Mouse (Mus musculus) kidney, adult 11 months (tissue): ENCODE measurements around the gene 1110051M20Rik.

Experiments
- DNase-seq: peaks from one replicate; pipeline ENCODE4 v3.0.0; 2022

The 1110051M20Rik gene

GRCm38 (mm10) chr2:91256256-91257125 lies 188.0 kb downstream of the 1110051M20Rik start:
- peak; percentile 60 for DNase-seq

- DNase-seq, result no peak
These were observed 188.8 kb downstream of the 1110051M20Rik start, which contains the start of gene Pacsin3 for GRCm38 (mm10) chr2:91255661-91256150. TSS of gene Pacsin3 (plus strand) at chr2:91255954.

- no peak for DNase-seq
These were observed 189.7 kb downstream of the 1110051M20Rik start for GRCm38 (mm10) chr2:91254725-91255380.

GRCm38 (mm10) chr2:91252512-91252911 lies 192.0 kb downstream of the 1110051M20Rik start:
- no peak for DNase-seq

GRCm38 (mm10) chr2:91252001-91252400 lies 192.5 kb downstream of the 1110051M20Rik start:
- DNase-seq, result no peak

GRCm38 (mm10) chr2:91248366-91248765 lies 196.1 kb downstream of the 1110051M20Rik start:
- no peak for DNase-seq

GRCm38 (mm10) chr2:91244557-91245228 lies 199.8 kb downstream of the 1110051M20Rik start:
- DNase-seq, result no peak

GRCm38 (mm10) chr2:91243416-91243815 lies 201.1 kb downstream of the 1110051M20Rik start:
- no peak for DNase-seq

GRCm38 (mm10) chr2:91242547-91242946 lies 202.0 kb downstream of the 1110051M20Rik start:
- DNase-seq, result no peak

- DNase-seq, result peak; percentile 11
These were observed 206.9 kb downstream of the 1110051M20Rik start for GRCm38 (mm10) chr2:91237511-91238080.

GRCm38 (mm10) chr2:91236601-91237510 lies 207.6 kb downstream of the 1110051M20Rik start, which contains the start of gene Ddb2:
TSS of gene Ddb2 (minus strand) at chr2:91236982.
- peak; percentile 92 for DNase-seq

GRCm38 (mm10) chr2:91229735-91230134 lies 214.8 kb downstream of the 1110051M20Rik start:
- no peak for DNase-seq
